In the genomic region with DNA sequence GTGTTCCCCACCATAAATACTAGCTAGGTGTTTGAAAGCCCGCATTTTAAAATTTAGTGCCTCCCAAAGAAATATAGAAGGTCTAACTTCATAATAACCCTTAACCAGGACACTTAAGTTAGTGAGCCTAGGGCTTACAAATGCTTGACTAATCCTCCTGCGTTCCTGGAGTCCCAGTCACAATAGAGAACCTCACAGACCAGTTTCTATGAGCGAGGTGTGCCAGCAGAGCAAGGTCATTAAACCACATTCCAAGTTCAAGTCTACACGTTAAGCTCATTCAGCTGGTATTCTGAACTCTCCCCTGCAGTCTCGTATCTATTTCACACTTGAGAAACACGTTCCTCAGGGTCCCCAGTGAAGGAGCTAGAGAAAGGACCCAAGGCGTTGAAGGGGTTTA, we compare ENCODE assay signal across 24 mouse cellular contexts. TPM values are rescaled to one million over a fixed set of nuclear protein-coding genes. Genes with fewer than 3 reads are reported as not detected.
A peak's percentile ranks its signal among the peaks of the same experiment; 100 is the strongest.
DNase-seq lines count a peak whose midpoint lies in the region; ATAC-seq lines count a peak whose summit lies in the region.
"Had no signal": no experiment of that assay in that cellular context is flagged by ENCODE, and none has a peak within 500 bp of the region (broad histone marks: within the 10 kb centered on the region; RNA-seq: fewer than 3 reads in every experiment).

No protein-coding gene starts in this region.

- no peaks in the 10 kb centered on the region for H3K9me3 ChIP-seq in liver, embryonic 13.5 days (replicated peaks)
- no peaks in the 10 kb centered on the region for H3K9me3 ChIP-seq in liver, embryonic 11.5 days (ENCODE audit: control insufficient read depth, low read length)
- no peaks in the 10 kb centered on the region for H3K9me3 ChIP-seq in stomach, embryonic 16.5 days (replicated peaks; ENCODE audit: control insufficient read depth, low read length)
- H3K9me3 ChIP-seq: embryonic facial prominence, embryonic 15.5 days; forebrain, embryonic 15.5 days; heart, embryonic 15.5 days; hindbrain, embryonic 10.5 days had no signal

- no peak overlapping the region for H3K4me2 ChIP-seq in liver, embryonic 13.5 days
- H3K4me2 ChIP-seq in liver, embryonic 11.5 days, result no peak overlapping the region
- H3K4me2 ChIP-seq in stomach, embryonic 16.5 days (ENCODE audit: low read depth, low read length), result no peak overlapping the region
- H3K4me2 ChIP-seq: embryonic facial prominence, embryonic 15.5 days; forebrain, embryonic 15.5 days; heart, embryonic 11.5 days; heart, embryonic 15.5 days; hindbrain, embryonic 14.5 days had no signal

- peaks cover 45% of the 10 kb centered on the region for H3K36me3 ChIP-seq in liver, embryonic 13.5 days
- H3K36me3 ChIP-seq in liver, embryonic 11.5 days (ENCODE audit: control insufficient read depth, insufficient read depth, low read length), result peaks cover 10% of the 10 kb centered on the region; the same call in 1 of the 2 replicates
- H3K36me3 ChIP-seq in stomach, embryonic 16.5 days (ENCODE audit: control insufficient read depth, insufficient read depth, low read length), result peaks cover 8% of the 10 kb centered on the region; the same call in 1 of the 2 replicates

- DNase-seq in liver, embryonic 13.5 days, result no peak
- no peak for DNase-seq in liver, embryonic 11.5 days (ENCODE audit: low spot score)
- DNase-seq in urinary bladder, postnatal 25 days (ENCODE audit: low spot score), result peak; percentile 10
- no peak for DNase-seq in urinary bladder, adult 2 months (ENCODE audit: low spot score)
- no peak for DNase-seq in layer of hippocampus, postnatal 10 days (ENCODE audit: low spot score in 2 of 2)
- DNase-seq: adrenal gland, adult 2 months; adrenal gland, postnatal 25 days; cerebellum, adult 18-20 months; cerebellum, adult 9-11 months; cerebellum, postnatal 36 days; gastrocnemius, postnatal 36 days; heart, adult 2 months had no signal

- ATAC-seq in liver, embryonic 13.5 days (ENCODE audit: low read depth), result no peak
- no peak for ATAC-seq in liver, embryonic 11.5 days (replicated peaks; ENCODE audit: low FRiP score)
- 0 out of 2 replicates have a peak, but pooled peaks have one; percentile 33 for ATAC-seq in stomach, embryonic 16.5 days (ENCODE audit: insufficient read depth, low FRiP score)
- ATAC-seq: forebrain, embryonic 15.5 days had no signal

- H3K27me3 ChIP-seq in liver, embryonic 13.5 days, result no peaks in the 10 kb centered on the region
- H3K27me3 ChIP-seq in liver, embryonic 11.5 days (replicated peaks; ENCODE audit: control insufficient read depth, insufficient read depth, low read length), result no peaks in the 10 kb centered on the region
- no peaks in the 10 kb centered on the region for H3K27me3 ChIP-seq in stomach, embryonic 16.5 days (ENCODE audit: control insufficient read depth, insufficient read depth, low read length)
- H3K27me3 ChIP-seq: embryonic facial prominence, embryonic 15.5 days; forebrain, embryonic 15.5 days; heart, embryonic 15.5 days had no signal

- peak overlapping the region; percentile 72 for H3K27ac ChIP-seq in liver, embryonic 13.5 days
- H3K27ac ChIP-seq in liver, embryonic 11.5 days (ENCODE audit: low read depth, low read length), result no peak overlapping the region
- H3K27ac ChIP-seq in stomach, embryonic 16.5 days (ENCODE audit: low read length), result no peak overlapping the region
- H3K27ac ChIP-seq: embryonic facial prominence, embryonic 15.5 days; forebrain, embryonic 15.5 days; heart, adult 2 months; heart, embryonic 15.5 days; hindbrain, embryonic 10.5 days; hindbrain, embryonic 14.5 days had no signal

- WGBS in liver, embryonic 13.5 days (ENCODE audit: insufficient replicate concordance), result 82% methylated on average over 7 of the region's 7 CpGs
- 82% methylated on average over 7 of the region's 7 CpGs for WGBS in liver, embryonic 11.5 days
- WGBS in stomach, embryonic 16.5 days, result 73% methylated on average over 7 of the region's 7 CpGs

- H3K4me3 ChIP-seq in liver, embryonic 13.5 days (replicated peaks), result no peak overlapping the region
- H3K4me3 ChIP-seq in liver, embryonic 11.5 days (ENCODE audit: low read depth, low read length), result no peak overlapping the region
- no peak overlapping the region for H3K4me3 ChIP-seq in stomach, embryonic 16.5 days (replicated peaks; ENCODE audit: low read length)
- H3K4me3 ChIP-seq: embryonic facial prominence, embryonic 15.5 days; erythroblast, embryonic 14.5 days; forebrain, embryonic 15.5 days; heart, adult 2 months; heart, embryonic 15.5 days; hindbrain, embryonic 10.5 days had no signal

- peaks cover 35% of the 10 kb centered on the region for H3K4me1 ChIP-seq in liver, embryonic 13.5 days (replicated peaks)
- no peaks in the 10 kb centered on the region for H3K4me1 ChIP-seq in liver, embryonic 11.5 days (replicated peaks; ENCODE audit: control insufficient read depth, insufficient read depth, low read length)
- no peaks in the 10 kb centered on the region for H3K4me1 ChIP-seq in stomach, embryonic 16.5 days (ENCODE audit: control insufficient read depth, insufficient read depth, low read length)
- H3K4me1 ChIP-seq: embryonic facial prominence, embryonic 15.5 days; forebrain, embryonic 15.5 days; hindbrain, embryonic 10.5 days had no signal

- no peak overlapping the region for H3K9ac ChIP-seq in liver, embryonic 13.5 days
- no peak overlapping the region for H3K9ac ChIP-seq in liver, embryonic 11.5 days (ENCODE audit: low read depth, low read length)
- no peak overlapping the region for H3K9ac ChIP-seq in stomach, embryonic 16.5 days (ENCODE audit: low read length)
- H3K9ac ChIP-seq: embryonic facial prominence, embryonic 15.5 days; forebrain, embryonic 15.5 days; heart, embryonic 15.5 days; hindbrain, embryonic 14.5 days had no signal

RNA-seq across cellular contexts. Expression of a gene that starts 12.8 kb away (rescaled TPM):
- 422 and 453 TPM in 2 replicates for polyA plus RNA-seq in liver, embryonic 13.5 days (2015; fragmentation: Nextera tagmentation; extraction: Ambion mirVana)
- 388 and 389 TPM in 2 replicates for polyA plus RNA-seq in liver, embryonic 11.5 days (2014; fragmentation: Nextera tagmentation; extraction: Ambion mirVana)
- polyA plus RNA-seq in urinary bladder, adult 2 months (2012; rRNA removed), result 20.3 and 26.5 TPM in 2 replicates
- polyA plus RNA-seq in stomach, embryonic 16.5 days (2015; fragmentation: Nextera tagmentation; extraction: Ambion mirVana), result 40.4 and 41.1 TPM in 2 replicates
- total RNA-seq in layer of hippocampus, postnatal 10 days (2021), result 10 to 100 TPM; 34.1 to 35.2 TPM

RNA-seq across cellular contexts. Expression of a gene that starts 36.0 kb away (rescaled TPM):
- polyA plus RNA-seq in liver, embryonic 13.5 days (2015; fragmentation: Nextera tagmentation; extraction: Ambion mirVana), result 0.06 and 0.16 TPM in 2 replicates
- not detected in 2 replicates for polyA plus RNA-seq in liver, embryonic 11.5 days (2014; fragmentation: Nextera tagmentation; extraction: Ambion mirVana)
- polyA plus RNA-seq in urinary bladder, adult 2 months (2012; rRNA removed), result 0.03 TPM in 1 of 2 replicates, not detected in the other
- polyA plus RNA-seq in stomach, embryonic 16.5 days (2015; fragmentation: Nextera tagmentation; extraction: Ambion mirVana), result 0.14 TPM in 1 of 2 replicates, not detected in the other
- total RNA-seq in layer of hippocampus, postnatal 10 days (2021), result not detected
- total RNA-seq: adrenal gland, adult 2 months; adrenal gland, postnatal 25 days; ES-E14; gastrocnemius, adult 8-10 months; gastrocnemius, postnatal 36 days; heart, adult 2 months; heart, postnatal 25 days had no signal
- polyA plus RNA-seq: adrenal gland, adult 2 months; erythroblast, embryonic 14.5 days; forebrain, embryonic 11.5 days; heart, embryonic 11.5 days; heart, embryonic 15.5 days; hindbrain, embryonic 10.5 days; hindbrain, embryonic 14.5 days had no signal

RNA-seq across cellular contexts. Expression of a gene that starts 44.3 kb away (rescaled TPM):
- polyA plus RNA-seq in liver, embryonic 13.5 days (2015; fragmentation: Nextera tagmentation; extraction: Ambion mirVana), result not detected in 2 replicates
- not detected in 2 replicates for polyA plus RNA-seq in liver, embryonic 11.5 days (2014; fragmentation: Nextera tagmentation; extraction: Ambion mirVana)
- not detected in 2 replicates for polyA plus RNA-seq in urinary bladder, adult 2 months (2012; rRNA removed)
- not detected in 2 replicates for polyA plus RNA-seq in stomach, embryonic 16.5 days (2015; fragmentation: Nextera tagmentation; extraction: Ambion mirVana)
- not detected for total RNA-seq in layer of hippocampus, postnatal 10 days (2021)
- total RNA-seq: adrenal gland, adult 2 months; adrenal gland, postnatal 25 days; ES-E14; gastrocnemius, adult 8-10 months; gastrocnemius, postnatal 36 days; heart, adult 2 months; heart, postnatal 25 days had no signal
- polyA plus RNA-seq: adrenal gland, adult 2 months; embryonic facial prominence, embryonic 15.5 days; erythroblast, embryonic 14.5 days; forebrain, embryonic 11.5 days; forebrain, embryonic 15.5 days; heart, adult 2 months; heart, embryonic 11.5 days; heart, embryonic 15.5 days; hindbrain, embryonic 10.5 days; hindbrain, embryonic 14.5 days had no signal

RNA-seq across cellular contexts. Expression of a gene that starts 44.8 kb away (rescaled TPM):
- polyA plus RNA-seq in liver, embryonic 13.5 days (2015; fragmentation: Nextera tagmentation; extraction: Ambion mirVana), result 32.9 and 41.4 TPM in 2 replicates
- 65.3 and 73.3 TPM in 2 replicates for polyA plus RNA-seq in liver, embryonic 11.5 days (2014; fragmentation: Nextera tagmentation; extraction: Ambion mirVana)
- polyA plus RNA-seq in urinary bladder, adult 2 months (2012; rRNA removed), result 66.6 and 79.2 TPM in 2 replicates
- polyA plus RNA-seq in stomach, embryonic 16.5 days (2015; fragmentation: Nextera tagmentation; extraction: Ambion mirVana), result 125 and 138 TPM in 2 replicates
- total RNA-seq in layer of hippocampus, postnatal 10 days (2021), result 100 to 1,000 TPM in 1 of 2 experiments, 10 to 100 TPM in 1; 91.4 to 112 TPM
